In the genomic region with DNA sequence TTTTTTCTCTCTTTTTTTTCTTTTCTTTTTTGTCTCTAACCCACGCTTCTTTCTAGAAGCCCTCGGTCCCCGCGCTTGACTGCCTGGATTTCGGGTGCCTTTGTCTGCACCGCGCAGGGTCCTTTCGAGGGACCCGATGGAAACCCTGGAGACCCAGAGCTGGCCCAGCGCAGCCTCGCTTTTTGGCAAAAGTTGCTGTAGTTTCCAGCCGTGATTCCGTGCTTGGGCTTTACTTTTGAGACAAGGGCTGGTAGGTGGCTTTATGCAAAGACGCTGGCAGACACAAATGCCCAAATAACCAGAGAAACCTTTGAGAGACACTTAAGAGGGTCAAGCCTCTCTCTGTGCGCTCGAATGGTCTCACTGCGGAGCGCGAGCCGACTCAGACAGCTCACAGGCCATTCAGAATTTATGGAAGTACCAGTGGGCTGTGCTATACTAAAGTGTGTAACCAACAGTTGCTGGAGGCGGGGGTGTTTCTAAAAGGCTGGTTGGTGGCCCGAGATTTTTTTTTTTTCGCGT, we compare ENCODE assay signal across 10 mouse cellular contexts. TPM values are rescaled to one million over a fixed set of nuclear protein-coding genes. Genes with fewer than 3 reads are reported as not detected.
DNase-seq lines count a peak whose midpoint lies in the region; ATAC-seq lines count a peak whose summit lies in the region.
"Had no signal": no experiment of that assay in that cellular context is flagged by ENCODE, and none has a peak within 500 bp of the region (broad histone marks: within the 10 kb centered on the region; RNA-seq: fewer than 3 reads in every experiment).

No protein-coding gene starts in this region.

- H3K27me3 ChIP-seq in intestine, embryonic 14.5 days (replicated peaks; ENCODE audit: control insufficient read depth, insufficient read depth, low read length), result peaks cover 46% of the 10 kb centered on the region

- WGBS in intestine, embryonic 14.5 days, result 11% methylated on average over 24 of the region's 24 CpGs

- H3K27ac ChIP-seq in intestine, embryonic 14.5 days (ENCODE audit: low read depth), result no peak overlapping the region

- peak overlapping the region; percentile 27; the same call in 1 of the 2 replicates for H3K9ac ChIP-seq in intestine, embryonic 14.5 days (ENCODE audit: low read length)

- peak overlapping the region; percentile 44 for H3K4me3 ChIP-seq in intestine, embryonic 14.5 days (ENCODE audit: low read depth, low read length)

- peak overlapping the region; percentile 78 for H3K4me2 ChIP-seq in intestine, embryonic 14.5 days (ENCODE audit: low read length)

- peaks cover 11% of the 10 kb centered on the region; the same call in 1 of the 2 replicates for H3K4me1 ChIP-seq in intestine, embryonic 14.5 days (replicated peaks; ENCODE audit: control insufficient read depth, insufficient read depth, low read length)

- no peaks in the 10 kb centered on the region for H3K36me3 ChIP-seq in intestine, embryonic 14.5 days (ENCODE audit: control insufficient read depth, insufficient read depth, low read length)

- no peaks in the 10 kb centered on the region for H3K9me3 ChIP-seq in intestine, embryonic 14.5 days (ENCODE audit: control insufficient read depth, low read length)

- DNase-seq in kidney, postnatal 14 days, result peak; percentile 7
- no peak for DNase-seq in kidney, adult 18-20 months
- peak; percentile 58 for DNase-seq in embryo, embryonic 9.5 days (ENCODE audit: extremely low spot score)
- peak; percentile 63 for DNase-seq in intestine, embryonic 14.5 days (ENCODE audit: low spot score)
- DNase-seq in neural tube, embryonic 10.5 days (ENCODE audit: extremely low spot score, low spot score), result peak; percentile 56
- no peak for DNase-seq in adrenal gland, postnatal 25 days
- DNase-seq in layer of hippocampus, adult 9-10 months (ENCODE audit: low spot score), result no peak
- no peak for DNase-seq in urinary bladder, postnatal 4 days (ENCODE audit: low spot score in 2 of 2)

- no peak for ATAC-seq in intestine, embryonic 14.5 days (replicated peaks; ENCODE audit: low FRiP score, low TSS enrichment, low read depth)
- ATAC-seq: Patski had no signal

RNA-seq across cellular contexts. Expression of a gene that starts 0.4 kb away (rescaled TPM):
- polyA plus RNA-seq in intestine, embryonic 14.5 days (2014; fragmentation: Nextera tagmentation; extraction: Ambion mirVana), result 6.8 and 7.0 TPM in 2 replicates
- total RNA-seq in adrenal gland, postnatal 25 days (2021), result 30.9 and 47.0 TPM in 2 replicates
- total RNA-seq: hematopoietic stem cell, adult 5-6 weeks had no signal

Comparison
In these comparisons a context has a peak if more than half of its experiments do, and no peak if none do; other contexts are left out.
1. DNase-seq: peak in kidney, postnatal 14 days (single experiment), embryo, embryonic 9.5 days (single experiment), intestine, embryonic 14.5 days (single experiment) and neural tube, embryonic 10.5 days (single experiment); none in kidney, adult 18-20 months (single experiment), adrenal gland, postnatal 25 days (single experiment), layer of hippocampus, adult 9-10 months (single experiment) and urinary bladder, postnatal 4 days (0 of 2).